Mouse (Mus musculus): ENCODE measurements around the gene Cnnm4.

The Cnnm4 gene

DNA sequence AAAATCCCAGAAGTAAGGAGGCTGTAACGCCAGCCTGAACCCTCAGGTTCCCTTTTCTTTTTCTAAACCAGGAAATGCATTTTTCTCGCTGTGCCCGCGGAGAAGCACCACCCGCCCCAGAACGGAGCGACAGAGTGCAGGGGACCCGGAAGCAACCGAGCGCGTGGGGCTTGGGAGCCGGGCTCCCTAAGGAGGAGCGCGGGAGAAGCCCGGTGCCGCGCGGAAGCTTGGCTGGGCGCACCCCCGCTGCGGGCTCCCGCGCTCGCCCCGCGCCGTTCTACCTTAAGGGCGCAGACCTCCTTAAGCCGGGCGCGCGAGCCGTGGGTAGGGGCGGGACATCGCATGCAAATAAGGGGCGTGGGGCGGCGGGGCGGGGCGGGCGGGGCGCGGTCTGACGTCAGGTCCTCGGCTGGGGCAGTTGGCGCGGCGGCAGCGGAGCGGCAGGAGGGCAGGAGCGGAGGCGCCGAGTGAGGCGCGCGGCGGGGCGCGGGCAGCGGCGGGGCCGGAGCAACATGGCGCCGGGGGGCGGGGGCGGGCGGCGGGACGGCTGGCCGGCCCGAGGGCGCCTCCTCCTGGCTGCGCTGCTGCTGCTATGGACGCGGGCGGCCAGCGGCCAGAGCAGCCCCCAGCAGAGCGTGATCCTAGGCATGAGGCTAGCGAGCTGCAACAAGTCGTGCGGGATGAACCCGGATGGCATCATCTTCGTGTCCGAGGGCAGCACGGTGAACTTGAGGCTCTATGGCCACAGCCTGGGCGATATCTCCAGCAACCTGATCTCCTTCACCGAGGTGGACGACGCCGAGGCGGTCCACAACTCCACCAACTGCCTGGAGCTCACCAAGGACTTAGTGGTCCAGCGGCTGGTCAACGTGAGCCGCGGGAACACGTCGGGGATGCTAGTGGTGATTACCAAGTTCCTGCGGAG lies at the start of gene Cnnm4:
TSS of gene Cnnm4 (plus strand) at position 440 of the 925 bp plus-strand sequence.
- in situ Hi-C loops (cut with MboI, MseI) = loop anchor here (5.0 to 10.0 kb wide), 2 partner anchors 104 to 107 kb away; partner anchors contain the start of gene Kansl3 (in 2 of the 2)

DNA sequence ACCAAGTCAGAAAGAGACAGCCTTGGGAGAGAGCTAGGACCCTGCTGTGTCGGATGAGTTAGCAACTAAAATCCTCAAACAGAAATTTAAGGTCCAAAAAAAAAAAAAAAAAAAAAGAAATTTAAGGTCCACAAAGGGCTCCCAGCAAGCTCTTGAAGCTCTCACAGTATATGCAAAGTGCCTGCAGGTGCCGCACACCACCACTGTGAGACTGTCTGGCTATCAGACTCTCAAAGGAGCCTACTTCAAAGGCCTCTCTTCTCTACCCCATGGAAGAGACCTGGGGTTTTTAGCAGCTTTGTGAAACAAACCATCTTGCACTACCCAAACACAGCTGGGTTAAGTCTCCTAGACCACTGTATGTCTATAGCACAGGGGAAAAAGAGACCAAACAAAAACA lies 41.9 kb upstream of the Cnnm4 start:
- in situ Hi-C loops (cut with MboI, MseI) = no loop called here

DNA sequence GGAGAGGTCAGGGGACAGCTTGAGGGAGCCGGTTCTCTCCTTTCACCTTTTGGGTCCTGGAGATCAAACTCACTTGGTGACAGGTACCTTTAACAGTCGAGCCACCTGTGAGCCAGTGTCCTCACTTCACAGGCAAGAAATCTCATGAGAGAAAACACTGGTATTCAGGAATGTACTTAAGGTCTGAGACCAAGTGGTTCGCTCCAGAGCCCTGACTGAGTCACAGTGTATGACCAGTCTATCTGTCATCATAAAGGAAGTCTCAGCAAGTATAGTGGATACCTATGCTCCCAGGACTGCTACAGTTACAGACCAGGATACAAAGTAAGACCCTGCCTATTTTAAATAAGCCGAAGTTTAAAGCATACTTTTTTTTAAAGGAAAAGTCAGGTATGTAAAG lies 38.4 kb upstream of the Cnnm4 start:
- in situ Hi-C loops (cut with MboI, MseI) = no loop called here

DNA sequence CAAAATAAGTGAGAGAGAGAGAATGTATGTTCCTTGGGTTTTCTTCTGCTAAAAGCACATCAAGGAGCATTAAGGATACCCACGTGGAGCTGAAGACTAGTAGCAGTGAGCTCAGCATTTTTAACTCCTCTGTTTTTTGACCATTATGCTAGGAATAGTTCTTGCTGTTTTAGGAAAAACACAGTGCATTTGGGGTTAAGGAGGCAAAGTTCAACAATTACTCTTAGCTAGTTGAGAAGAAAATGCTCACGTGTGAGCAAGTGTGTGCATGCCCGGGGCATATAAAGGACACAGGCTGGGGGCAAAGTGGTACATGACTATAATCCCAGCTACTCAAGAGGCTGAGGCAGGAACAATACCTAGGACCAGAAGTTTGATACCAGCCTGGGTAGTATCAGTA lies 37.8 kb upstream of the Cnnm4 start:
- in situ Hi-C loops (cut with MboI, MseI) = no loop called here

DNA sequence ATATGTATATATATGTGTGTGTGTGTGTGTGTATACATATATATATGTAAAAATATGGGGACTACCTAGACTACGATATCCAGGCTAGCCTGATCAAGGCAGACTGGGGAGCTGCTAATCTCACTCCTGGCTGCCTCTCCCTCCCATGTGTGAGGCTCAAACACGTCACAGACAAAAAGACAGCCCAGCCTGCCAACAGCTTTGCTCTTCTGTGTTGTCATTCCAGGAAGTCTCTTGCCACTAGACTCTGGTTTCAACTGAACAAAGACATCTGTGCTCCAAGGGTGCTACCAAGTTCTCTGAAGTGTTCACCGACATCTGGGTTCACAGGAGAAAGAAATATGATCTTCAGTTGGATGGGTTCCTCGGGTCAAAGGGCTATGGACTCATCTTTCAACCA lies 36.3 kb upstream of the Cnnm4 start:
- in situ Hi-C loops (cut with MboI, MseI) = no loop called here

DNA sequence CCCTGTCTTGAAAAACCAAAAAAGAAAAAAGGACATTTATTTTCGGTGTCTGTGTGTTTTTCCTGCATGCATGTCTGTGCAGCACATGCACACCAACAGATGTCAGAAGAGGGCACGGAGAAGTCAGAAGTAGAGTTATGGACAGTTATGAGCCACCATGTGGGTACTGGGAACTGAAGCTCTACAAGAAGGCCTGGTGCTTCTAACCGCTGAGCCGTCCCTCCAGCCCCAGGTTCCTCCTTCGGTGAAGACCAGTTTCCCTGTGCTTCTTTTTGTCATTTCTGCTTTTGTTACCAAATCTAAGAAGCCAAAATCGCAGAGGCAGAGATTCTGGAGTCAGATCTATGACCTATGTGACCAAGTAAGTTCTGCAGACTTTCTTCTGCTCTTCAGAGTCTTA lies 34.9 kb upstream of the Cnnm4 start:
- in situ Hi-C loops (cut with MboI, MseI) = no loop called here

DNA sequence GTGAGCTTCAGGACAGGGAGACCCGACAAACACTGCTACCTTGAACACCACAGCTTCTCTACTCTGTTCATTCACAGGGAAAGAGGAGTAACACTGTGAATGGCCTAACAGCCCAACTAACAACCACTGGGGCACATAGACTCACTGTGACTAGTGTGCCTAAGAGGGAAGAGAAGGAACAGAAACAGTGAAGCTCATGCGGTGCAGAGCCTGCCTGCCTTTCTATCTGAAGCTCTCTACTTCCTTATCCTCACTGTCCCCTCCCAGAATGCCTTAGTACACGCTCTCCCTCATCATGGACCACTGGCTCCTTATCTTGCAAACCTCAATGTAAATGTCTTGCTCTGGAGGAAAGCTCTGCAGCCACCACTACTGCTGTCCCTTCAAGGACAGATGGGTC lies 34.2 kb upstream of the Cnnm4 start:
- in situ Hi-C loops (cut with MboI, MseI) = no loop called here

DNA sequence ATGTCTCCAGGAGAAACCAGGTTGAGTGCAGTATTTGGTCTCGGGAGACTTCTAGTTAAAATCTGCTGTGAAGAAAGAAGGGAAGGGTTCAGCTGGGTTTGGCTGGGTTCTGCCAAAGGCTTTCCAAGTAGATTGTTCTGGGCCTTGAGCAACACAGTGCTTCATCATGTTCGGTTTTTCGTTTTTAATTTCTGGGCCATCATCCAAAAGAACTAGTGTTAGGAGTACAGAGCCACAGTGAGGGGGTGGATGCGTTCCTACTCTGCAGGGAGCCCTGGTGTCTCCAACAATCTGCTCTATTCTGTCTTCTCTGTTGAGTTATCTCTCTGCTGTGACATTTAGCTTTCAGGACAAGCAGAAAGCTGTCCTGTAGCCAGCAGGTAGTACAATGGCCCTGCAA lies 30.3 kb upstream of the Cnnm4 start:
- in situ Hi-C loops (cut with MboI, MseI) = no loop called here

DNA sequence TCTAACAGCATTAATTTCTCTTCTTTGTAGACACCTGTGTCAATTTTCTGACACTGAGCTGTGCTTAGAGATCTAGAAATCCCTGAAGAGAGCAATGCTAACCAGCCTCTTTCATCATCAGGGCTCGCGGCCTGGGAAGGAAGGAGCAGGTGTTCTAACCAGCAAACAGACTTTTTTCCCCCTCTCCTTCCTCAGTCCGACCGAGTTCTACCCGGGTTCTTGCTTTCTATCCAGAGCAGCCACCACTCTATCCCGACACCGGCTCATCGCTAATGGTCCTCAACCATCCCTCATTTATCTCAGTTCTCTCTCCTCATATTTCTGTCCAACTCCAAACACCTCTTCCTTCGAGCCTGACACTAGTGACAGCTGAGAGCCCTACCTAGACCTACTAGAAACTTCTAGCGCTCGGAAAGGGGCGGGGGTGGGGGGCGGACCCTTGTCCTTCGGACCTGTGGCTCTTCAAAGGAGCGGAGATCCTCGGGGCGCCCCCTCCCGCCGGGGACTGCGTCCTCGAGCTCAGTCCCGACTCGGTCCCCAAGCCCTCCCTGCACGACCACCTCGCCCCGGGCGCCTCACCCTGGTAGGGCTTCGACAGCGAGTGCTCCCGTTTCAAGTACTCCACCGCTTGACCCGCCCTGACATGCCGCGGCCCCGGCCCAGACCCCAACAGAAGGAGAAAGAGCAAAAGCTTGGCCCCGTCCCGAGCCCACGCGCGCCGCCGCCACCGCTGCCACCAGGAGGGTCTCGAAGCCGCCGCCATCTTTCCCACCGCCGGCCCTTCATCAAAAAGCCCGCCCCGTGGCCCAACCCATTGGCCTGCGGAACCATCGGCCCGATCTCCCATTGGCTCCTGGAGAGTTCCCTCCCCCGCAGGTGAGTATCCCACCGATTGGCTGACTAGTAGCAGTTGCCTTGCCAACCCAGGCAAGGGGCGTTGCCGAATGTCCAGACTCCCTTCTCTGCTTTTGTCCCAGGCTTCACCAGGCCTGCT lies 26.7 kb upstream of the Cnnm4 start, which contains the start of gene Lman2l:
TSS of gene Lman2l (minus strand) at position 801 of the 994 bp plus-strand sequence.
- in situ Hi-C loops (cut with MboI, MseI) = no loop called here

DNA sequence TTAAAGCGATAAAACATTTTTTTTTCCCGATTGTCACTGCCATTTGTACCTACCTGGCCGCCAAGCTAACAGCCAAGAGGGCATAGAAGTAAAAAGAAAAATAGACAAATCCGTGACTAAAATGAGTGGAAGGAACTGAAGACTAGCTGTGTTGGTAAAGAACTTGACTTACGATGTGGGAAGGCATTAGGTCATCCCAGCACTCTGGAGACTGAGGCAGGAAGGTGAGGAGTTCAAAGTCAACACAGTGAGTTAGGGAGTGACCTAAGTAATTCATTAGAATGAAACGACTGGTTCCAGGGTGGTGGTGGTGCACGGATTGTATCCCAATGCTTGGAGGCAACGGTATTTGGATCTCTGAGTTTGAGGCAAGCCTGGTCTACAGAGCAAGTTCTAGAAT lies 25.9 kb upstream of the Cnnm4 start:
- in situ Hi-C loops (cut with MboI, MseI) = no loop called here

DNA sequence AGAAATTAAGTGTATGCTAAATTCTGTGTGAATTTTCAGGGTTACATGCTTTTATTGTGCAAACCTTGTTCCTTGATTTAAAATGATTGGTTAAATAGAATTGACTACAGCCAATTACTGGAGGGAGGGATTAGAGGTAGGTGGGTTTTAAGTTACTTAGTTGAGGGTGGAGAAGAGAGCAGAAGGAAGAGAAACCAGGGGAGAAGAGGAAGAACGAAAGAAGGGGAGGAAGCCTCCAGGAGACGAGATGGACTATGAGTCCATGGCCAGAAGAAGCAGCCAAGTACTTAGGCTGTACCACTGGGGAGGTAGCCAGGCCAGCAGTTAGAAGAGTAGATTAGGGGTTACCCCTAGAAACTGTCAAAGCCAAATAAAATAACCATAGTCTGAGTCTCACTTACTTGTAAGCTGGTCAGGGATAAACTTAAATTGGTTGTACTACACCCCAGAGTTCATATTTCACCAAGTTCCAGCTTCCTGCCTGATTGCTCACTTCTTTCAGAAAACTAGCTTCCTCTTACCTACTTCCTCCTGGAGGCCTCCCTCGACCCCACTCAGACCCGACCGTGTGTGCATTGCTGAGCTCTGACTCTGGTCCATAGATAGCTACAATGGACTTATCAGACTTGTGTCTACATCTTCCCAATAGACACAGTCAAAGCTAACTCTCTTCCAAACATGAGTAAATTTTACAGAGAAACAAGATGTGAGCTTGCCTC lies 25.2 kb upstream of the Cnnm4 start:
- in situ Hi-C loops (cut with MboI, MseI) = no loop called here

DNA sequence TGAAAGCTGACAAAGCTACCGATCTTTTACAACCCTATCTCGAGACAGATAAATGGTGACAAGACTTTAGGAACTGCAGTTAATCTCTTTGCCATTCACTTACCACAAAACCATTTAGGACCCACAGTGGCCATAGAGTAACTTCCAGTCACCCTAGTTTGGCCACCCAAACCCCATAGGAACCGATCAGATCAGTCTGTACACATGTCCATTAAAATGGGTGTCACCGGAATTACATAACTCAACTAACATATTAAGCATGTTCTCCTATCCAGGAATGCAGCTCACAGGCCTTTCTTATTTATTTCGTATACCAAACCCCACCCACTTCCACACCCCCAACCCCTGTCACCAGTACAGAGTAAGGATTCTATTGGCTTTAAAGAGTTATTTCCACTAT lies 24.6 kb upstream of the Cnnm4 start:
- in situ Hi-C loops (cut with MboI, MseI) = no loop called here

DNA sequence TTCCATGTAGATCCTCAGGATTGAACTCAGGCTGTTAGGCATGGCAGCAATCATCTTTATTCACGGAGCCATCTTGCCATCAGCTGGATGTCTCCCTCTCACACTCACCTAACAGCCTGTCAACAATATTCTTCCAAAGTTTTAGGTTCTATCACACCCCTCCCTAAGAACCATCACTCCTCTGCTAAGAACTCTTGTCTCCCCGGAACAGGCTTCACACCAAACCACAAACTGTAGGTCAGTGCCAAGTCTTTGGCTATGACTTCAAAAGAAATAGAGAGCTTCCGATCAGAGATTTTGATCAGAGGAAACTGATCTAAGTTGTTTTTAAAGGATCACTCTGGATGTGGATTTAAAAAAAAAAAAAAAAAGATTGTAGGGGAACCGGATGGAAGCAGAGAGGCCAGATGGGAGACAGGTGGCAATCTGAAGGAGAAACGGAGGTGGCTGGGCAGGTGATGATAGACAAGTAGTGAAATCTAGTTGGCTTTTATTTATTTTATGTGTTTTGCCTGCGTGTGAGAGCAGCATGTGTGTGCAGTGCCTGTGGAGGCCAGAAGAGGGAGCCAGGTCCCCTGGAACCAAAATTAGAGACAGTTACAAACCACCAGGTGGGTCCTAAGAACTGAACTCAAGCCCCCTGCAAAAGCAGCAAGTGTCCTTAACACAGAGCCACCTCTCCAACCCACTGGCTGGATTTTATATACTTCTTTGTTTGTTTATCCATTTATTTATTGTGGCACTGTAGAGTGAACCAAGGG lies 17.2 kb upstream of the Cnnm4 start:
- in situ Hi-C loops (cut with MboI, MseI) = no loop called here

DNA sequence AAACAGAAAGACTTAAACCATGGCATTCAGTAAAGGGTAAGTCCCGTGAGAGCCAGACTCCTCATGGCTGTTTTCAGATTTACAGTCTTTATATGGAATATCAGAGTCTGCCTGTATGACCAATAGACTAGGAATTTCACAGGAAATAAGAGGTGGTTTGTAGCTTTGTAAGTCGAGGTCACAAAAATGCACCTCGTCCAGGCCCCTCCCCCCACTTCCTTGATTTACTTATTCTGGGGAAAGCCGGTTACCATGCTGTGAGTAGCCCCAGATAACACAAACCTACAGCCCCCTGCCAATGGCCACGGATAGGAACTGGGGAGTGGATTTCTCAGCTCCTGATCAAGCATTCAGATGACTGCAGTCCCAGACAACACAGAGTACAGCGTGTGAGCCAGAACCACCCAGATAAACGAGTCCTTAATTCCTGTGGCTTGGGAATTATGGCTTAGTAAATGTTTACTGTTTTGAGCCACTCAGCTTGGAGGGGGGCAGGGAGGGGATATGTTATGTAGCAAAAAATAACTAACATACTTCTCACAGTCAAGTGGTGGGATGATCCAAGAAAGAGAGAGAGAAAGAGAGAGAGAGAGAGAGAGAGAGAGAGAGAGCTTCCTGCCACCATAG lies 13.9 kb upstream of the Cnnm4 start:
- in situ Hi-C loops (cut with MboI, MseI) = no loop called here

DNA sequence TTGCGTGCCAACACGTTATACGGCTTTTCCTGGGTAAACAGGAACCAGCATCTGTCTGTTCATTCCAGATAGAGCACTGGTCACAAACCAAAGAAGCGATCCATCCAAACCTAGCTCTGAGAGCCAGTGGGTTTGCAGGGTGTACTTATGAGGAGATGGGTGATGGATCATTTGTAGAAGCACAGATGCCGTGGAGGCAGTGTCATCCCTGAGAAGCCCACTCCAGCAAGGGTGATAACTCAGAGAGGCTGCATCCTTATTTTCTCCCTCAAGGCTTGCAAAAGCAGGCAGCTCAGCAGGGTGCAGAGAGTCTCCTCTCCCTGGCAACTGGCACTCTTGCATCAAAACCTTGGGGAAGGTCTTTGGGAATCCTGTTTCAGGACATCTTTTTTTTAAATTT lies 13.3 kb upstream of the Cnnm4 start:
- in situ Hi-C loops (cut with MboI, MseI) = no loop called here

DNA sequence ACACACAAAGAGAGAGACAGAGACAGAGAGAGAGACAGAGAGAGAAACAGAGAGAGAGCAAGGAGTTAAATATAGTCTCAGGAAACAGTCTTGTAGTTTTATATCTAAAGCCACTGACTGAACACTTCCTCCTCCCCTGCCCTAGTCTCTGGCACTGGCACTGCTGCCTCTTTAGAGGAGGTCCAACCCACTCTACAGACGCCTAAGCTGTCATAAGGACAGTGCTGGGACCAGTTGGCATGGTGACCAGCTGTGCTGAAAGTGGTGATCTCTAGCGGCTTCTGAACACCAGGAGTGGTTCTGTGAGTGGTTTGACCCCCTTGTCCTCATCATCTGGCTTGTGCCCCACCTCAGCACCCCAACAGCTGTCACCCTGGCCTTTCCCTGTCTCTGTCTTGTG lies 9.6 kb upstream of the Cnnm4 start:
- in situ Hi-C loops (cut with MboI, MseI) = no loop called here

DNA sequence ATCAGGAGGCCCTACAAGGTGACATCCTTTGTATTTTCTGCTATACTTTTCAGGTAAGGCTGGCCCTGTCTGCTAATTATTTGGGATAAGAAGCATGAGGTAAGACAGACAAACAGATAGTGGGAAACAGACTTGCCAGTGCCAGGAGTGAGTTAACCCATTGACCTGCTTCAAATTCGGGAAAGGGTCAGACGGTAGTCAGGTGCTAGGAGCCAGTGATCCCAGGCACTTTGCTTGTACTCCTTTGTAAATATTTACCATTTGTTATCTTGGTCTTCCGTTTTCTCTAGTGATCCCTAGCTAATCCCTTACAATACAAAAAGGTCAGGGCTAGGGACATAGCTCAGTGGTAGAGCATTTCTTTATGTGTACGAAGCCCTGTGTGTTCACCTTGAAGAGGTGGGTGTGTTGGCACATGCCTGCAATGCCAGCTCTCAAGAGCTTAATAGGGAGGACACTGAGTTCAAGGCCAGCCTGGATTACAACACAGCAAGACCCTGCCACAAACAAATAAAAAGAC lies 5.7 kb upstream of the Cnnm4 start:
- in situ Hi-C loops (cut with MboI, MseI) = no loop called here

DNA sequence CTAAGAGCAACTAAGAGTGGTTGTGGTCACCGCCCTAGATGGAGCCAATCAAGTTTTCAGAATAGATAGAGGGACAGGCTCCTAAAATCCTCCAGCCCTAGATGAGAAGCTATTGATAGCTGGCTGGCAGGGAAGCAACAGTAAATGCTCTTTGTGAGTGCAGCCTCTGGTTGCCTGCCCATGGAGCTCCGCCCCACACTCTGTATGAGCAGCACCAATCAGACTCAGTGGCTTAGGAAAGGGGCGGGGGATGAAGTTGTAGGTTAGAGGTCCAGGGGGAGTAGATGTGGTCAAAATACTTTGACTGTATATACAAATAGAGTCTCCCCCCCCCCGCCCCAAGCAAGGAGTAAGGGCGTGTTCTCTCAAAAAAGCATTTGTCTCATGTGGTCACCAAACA lies 4.0 kb upstream of the Cnnm4 start:
- in situ Hi-C loops (cut with MboI, MseI) = no loop called here

DNA sequence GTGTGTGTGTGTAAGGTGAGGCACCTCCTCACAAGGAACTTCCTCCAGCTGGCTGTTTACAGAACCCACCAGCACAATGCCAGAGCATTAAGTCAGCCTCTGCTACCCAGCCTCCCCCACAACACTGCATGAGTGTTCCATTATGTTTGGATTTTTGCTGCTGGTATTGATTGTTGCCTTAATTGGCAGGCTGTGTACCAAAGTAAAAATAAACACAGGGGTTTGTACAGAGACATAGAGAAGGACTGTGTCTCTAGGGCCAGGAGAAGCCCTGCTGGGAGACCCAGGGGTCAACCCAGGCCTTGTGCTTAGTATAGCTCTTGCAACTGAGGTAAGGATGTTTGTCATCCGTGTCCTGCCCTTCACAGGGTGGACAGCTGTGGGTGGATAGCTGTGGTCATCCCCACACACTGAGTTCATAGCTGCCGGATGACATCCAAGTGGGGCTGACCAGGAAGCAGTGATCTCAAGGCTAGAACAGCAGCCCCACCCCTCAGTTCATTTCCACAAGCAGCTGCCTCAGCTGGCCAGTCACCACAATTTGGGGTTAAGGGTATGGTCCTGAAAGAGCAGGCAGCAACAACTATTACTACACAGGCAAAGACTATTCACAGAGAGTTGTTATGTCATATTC lies 1.5 kb upstream of the Cnnm4 start:
- in situ Hi-C loops (cut with MboI, MseI) = loop anchor here (5.0 to 10.0 kb wide), 2 partner anchors 103 to 105 kb away; partner anchors contain the start of gene Kansl3 (in 2 of the 2)

DNA sequence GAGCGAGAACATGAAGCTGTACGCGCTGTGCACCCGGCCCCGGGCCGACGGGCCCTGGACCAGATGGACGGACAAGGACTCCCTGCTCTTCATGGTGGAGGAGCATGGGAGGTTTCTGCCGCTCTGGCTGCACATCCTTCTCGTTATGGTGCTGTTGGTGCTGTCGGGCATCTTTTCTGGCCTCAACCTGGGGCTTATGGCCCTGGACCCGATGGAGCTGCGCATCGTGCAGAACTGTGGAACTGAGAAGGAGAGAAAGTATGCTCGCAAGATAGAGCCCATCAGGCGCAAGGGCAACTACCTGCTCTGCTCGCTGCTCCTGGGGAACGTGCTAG lies 653 bp downstream of the Cnnm4 start:
- in situ Hi-C loops (cut with MboI, MseI) = loop anchor here (5.0 to 10.0 kb wide), 2 partner anchors 105 to 107 kb away; partner anchors contain the start of gene Kansl3 (in 2 of the 2)
